Mouse (Mus musculus) embryonic facial prominence, embryonic 11.5 days (tissue): ENCODE measurements at regions not wholly inside any gene's neighbourhood (a gene's known extent, or its start where the extent isn't known, plus 50 kb on each side); places are given as distances from the start of the nearest gene placed in this dataset.
"Not testable (repeated sequence)": the region's sequence is repeated elsewhere in the genome, so short reads cannot be mapped to it uniquely, and the experiment has no call there.

Experiments
- ATAC-seq: fragments of 200-750 bp; cut with Nextera tagmentation; replicated peaks from 2 replicates; pipeline ENCODE4 v1.8.0; 2017; ENCODE audit warnings: low read depth; ENCODE audit not compliant: insufficient number of reproducible peaks, low FRiP score, low TSS enrichment
- DNase-seq: peaks from one replicate; pipeline ENCODE4 v3.0.0-alpha.2; 2015; ENCODE audit warnings: low spot score
- H3K27ac ChIP-seq: fragments of 300-500 bp; sonication (generic); replicated peaks from 2 replicates; pipeline ENCODE4 v1.5.1; 2014; ENCODE audit warnings: mild to moderate bottlenecking, low read depth, low read length, control low read depth
- H3K27me3 ChIP-seq: fragments of 300-500 bp; sonication (generic); 2 replicates; pipeline ENCODE4 v1.6.1; 2014; ENCODE audit warnings: mild to moderate bottlenecking, low read length, moderate library complexity, mixed read lengths; ENCODE audit not compliant: control insufficient read depth, insufficient read depth
- H3K36me3 ChIP-seq: fragments of 300-500 bp; sonication (generic); replicated peaks from 2 replicates; pipeline ENCODE4 v1.6.1; 2014; ENCODE audit warnings: low read depth, mild to moderate bottlenecking, low read length, moderate library complexity, mixed read lengths; ENCODE audit not compliant: control insufficient read depth, insufficient read depth
- H3K4me1 ChIP-seq: fragments of 300-500 bp; sonication (generic); 2 replicates; pipeline ENCODE4 v1.6.1; 2014; ENCODE audit warnings: low read length, mixed read lengths; ENCODE audit not compliant: control insufficient read depth, insufficient read depth
- H3K4me2 ChIP-seq: fragments of 300-500 bp; sonication (generic); 2 replicates; pipeline ENCODE4 v1.6.1; 2014; ENCODE audit warnings: low read depth, mild to moderate bottlenecking, control low read depth, low read length, moderate library complexity
- H3K4me3 ChIP-seq: fragments of 300-500 bp; sonication (generic); 2 replicates; pipeline ENCODE4 v1.5.1; 2014; ENCODE audit warnings: low read depth, low read length, control low read depth
- H3K9ac ChIP-seq: fragments of 300-500 bp; sonication (generic); replicated peaks from 2 replicates; pipeline ENCODE4 v1.6.1; 2014; ENCODE audit warnings: mild to moderate bottlenecking, control low read depth, low read length
- H3K9me3 ChIP-seq: fragments of 300-500 bp; sonication (generic); replicated peaks from 2 replicates; pipeline ENCODE4 v1.6.1; 2016; ENCODE audit warnings: mild to moderate bottlenecking, low read length, inconsistent platforms, mixed read lengths; ENCODE audit not compliant: control insufficient read depth
- WGBS: fragments of 180-500 bp; shearing (Covaris S2); extraction: QIAGEN DNeasy Blood & Tissue Kit; methylation state at CpG from one replicate; pipeline ENCODE4 v1.1.7; 2014; 5-methylcytosine and 5-hydroxymethylcytosine counted together

GRCm38 (mm10) chr15:16909396-16909795, 180.8 kb downstream of the Cdh9 start:
- H3K36me3 ChIP-seq = no peaks in the 10 kb centered on the region
- no peak overlapping the region for H3K9ac ChIP-seq
- H3K27me3 ChIP-seq = no peaks in the 10 kb centered on the region
- WGBS = 72% methylated on average over 1 of the region's 1 CpGs
- H3K4me1 ChIP-seq = no peaks in the 10 kb centered on the region
- H3K9me3 ChIP-seq = no peaks in the 10 kb centered on the region
- H3K4me3 ChIP-seq = no peak overlapping the region
- DNase-seq = no peak
- no peak for ATAC-seq
- no peak overlapping the region for H3K4me2 ChIP-seq
- no peak overlapping the region for H3K27ac ChIP-seq

- ATAC-seq, H3K4me2 ChIP-seq, H3K4me1 ChIP-seq, H3K9ac ChIP-seq, H3K27ac ChIP-seq, H3K9me3 ChIP-seq, H3K4me3 ChIP-seq, DNase-seq, H3K36me3 ChIP-seq, H3K27me3 ChIP-seq: not testable (repeated sequence)
- WGBS = 73% methylated on average over 3 of the region's 3 CpGs
Measured at GRCm38 (mm10) chr15:16909941-16910340, 181.4 kb downstream of the Cdh9 start.

- no peak overlapping the region for H3K4me3 ChIP-seq
- DNase-seq (no peak), ATAC-seq (no peak)
- no peaks in the 10 kb centered on the region for H3K4me1 ChIP-seq
- no peaks in the 10 kb centered on the region for H3K9me3 ChIP-seq
- no peaks in the 10 kb centered on the region for H3K36me3 ChIP-seq
- H3K4me2 ChIP-seq = no peak overlapping the region
- no peak overlapping the region for H3K9ac ChIP-seq
- H3K27ac ChIP-seq = no peak overlapping the region
- no peaks in the 10 kb centered on the region for H3K27me3 ChIP-seq
- 64% methylated on average over 2 of the region's 2 CpGs for WGBS
Measured at GRCm38 (mm10) chr15:16914966-16915569, 186.5 kb downstream of the Cdh9 start.

GRCm38 (mm10) chr15:16923246-16923645, 194.7 kb downstream of the Cdh9 start:
- ATAC-seq = no peak
- Histone ChIP-seq H3K9me3 (no peaks in the 10 kb centered on the region), H3K4me3 (no peak overlapping the region), H3K4me1 (no peaks in the 10 kb centered on the region), H3K27ac (no peak overlapping the region), H3K27me3 (no peaks in the 10 kb centered on the region), H3K9ac (no peak overlapping the region), H3K36me3 (no peaks in the 10 kb centered on the region), H3K4me2 (no peak overlapping the region)
- WGBS = 90% methylated on average over 1 of the region's 1 CpGs
- no peak for DNase-seq

- H3K9me3 ChIP-seq = no peaks in the 10 kb centered on the region
- H3K4me1 ChIP-seq = no peaks in the 10 kb centered on the region
- no peak for ATAC-seq
- no peaks in the 10 kb centered on the region for H3K36me3 ChIP-seq
- no peak overlapping the region for H3K27ac ChIP-seq
- H3K4me2 ChIP-seq = no peak overlapping the region
- no peaks in the 10 kb centered on the region for H3K27me3 ChIP-seq
- no peak overlapping the region for H3K4me3 ChIP-seq
- WGBS = 85% methylated on average over 2 of the region's 2 CpGs
- DNase-seq = no peak
- H3K9ac ChIP-seq = no peak overlapping the region
Measured at GRCm38 (mm10) chr15:16933137-16933677, 204.7 kb downstream of the Cdh9 start.

- Histone ChIP-seq H3K27ac (no peak overlapping the region), H3K4me3 (no peak overlapping the region), H3K9ac (no peak overlapping the region), H3K36me3 (no peaks in the 10 kb centered on the region), H3K9me3 (no peaks in the 10 kb centered on the region), H3K27me3 (no peaks in the 10 kb centered on the region), H3K4me1 (no peaks in the 10 kb centered on the region), H3K4me2 (no peak overlapping the region)
- WGBS = 89% methylated on average over 3 of the region's 3 CpGs
- no peak for ATAC-seq
- no peak for DNase-seq
Measured at GRCm38 (mm10) chr15:16934438-16934837, 205.9 kb downstream of the Cdh9 start.

- not testable (repeated sequence) for DNase-seq, H3K36me3 ChIP-seq, H3K27me3 ChIP-seq, H3K9me3 ChIP-seq, H3K4me2 ChIP-seq, H3K4me1 ChIP-seq, H3K9ac ChIP-seq, ATAC-seq, H3K4me3 ChIP-seq, H3K27ac ChIP-seq
- WGBS = 80% methylated on average over 4 of the region's 4 CpGs
Measured at GRCm38 (mm10) chr15:16975821-16976220, 247.3 kb downstream of the Cdh9 start.

- Histone ChIP-seq H3K36me3 (no peaks in the 10 kb centered on the region), H3K27ac (no peak overlapping the region), H3K4me3 (no peak overlapping the region), H3K4me1 (no peaks in the 10 kb centered on the region), H3K9me3 (no peaks in the 10 kb centered on the region), H3K4me2 (no peak overlapping the region), H3K9ac (no peak overlapping the region), H3K27me3 (no peaks in the 10 kb centered on the region)
- DNase-seq (no peak), ATAC-seq (no peak)
- WGBS = 7% methylated on average over 1 of the region's 1 CpGs
Measured at GRCm38 (mm10) chr15:16990848-16991247, 262.3 kb downstream of the Cdh9 start.
